In genomic region chr4:51868250-51868649, GRCm38 (mm10) we compare ENCODE assay signal across 26 mouse cellular contexts.
"Had no signal": no experiment of that assay in that cellular context is flagged by ENCODE, and none has a peak within 500 bp of the region (broad histone marks: within the 10 kb centered on the region; RNA-seq: fewer than 3 reads in every experiment).

No protein-coding gene starts in this region.

- H3K9ac ChIP-seq: embryonic facial prominence, embryonic 12.5 days; embryonic facial prominence, embryonic 13.5 days; embryonic facial prominence, embryonic 15.5 days; forebrain, embryonic 12.5 days; forebrain, embryonic 13.5 days; forebrain, embryonic 15.5 days; forebrain, postnatal 0 days had no signal

- H3K27me3 ChIP-seq: embryonic facial prominence, embryonic 12.5 days; embryonic facial prominence, embryonic 13.5 days; embryonic facial prominence, embryonic 15.5 days; forebrain, embryonic 12.5 days; forebrain, embryonic 13.5 days; forebrain, embryonic 15.5 days had no signal

- H3K4me2 ChIP-seq: embryonic facial prominence, embryonic 12.5 days; embryonic facial prominence, embryonic 13.5 days; embryonic facial prominence, embryonic 15.5 days; forebrain, embryonic 12.5 days; forebrain, embryonic 13.5 days; forebrain, embryonic 15.5 days had no signal

- H3K27ac ChIP-seq: embryonic facial prominence, embryonic 10.5 days; embryonic facial prominence, embryonic 12.5 days; embryonic facial prominence, embryonic 13.5 days; embryonic facial prominence, embryonic 15.5 days; forebrain, embryonic 10.5 days; forebrain, embryonic 12.5 days; forebrain, embryonic 13.5 days; forebrain, embryonic 15.5 days; gastrocnemius, adult 2 months; heart, adult 2 months had no signal

- H3K4me1 ChIP-seq: embryonic facial prominence, embryonic 10.5 days; embryonic facial prominence, embryonic 12.5 days; embryonic facial prominence, embryonic 13.5 days; embryonic facial prominence, embryonic 15.5 days; forebrain, embryonic 10.5 days; forebrain, embryonic 12.5 days; forebrain, embryonic 13.5 days; forebrain, embryonic 15.5 days had no signal

- ATAC-seq: forebrain, embryonic 13.5 days; forebrain, embryonic 14.5 days; forebrain, embryonic 15.5 days; forebrain, embryonic 16.5 days; forebrain, postnatal 0 days had no signal

- H3K36me3 ChIP-seq: embryonic facial prominence, embryonic 10.5 days; embryonic facial prominence, embryonic 12.5 days; embryonic facial prominence, embryonic 13.5 days; embryonic facial prominence, embryonic 15.5 days; forebrain, embryonic 10.5 days; forebrain, embryonic 12.5 days; forebrain, embryonic 15.5 days had no signal

- DNase-seq: cerebellum, adult 9-10 months; cerebellum, adult 9-11 months; cerebellum, postnatal 10 days; cerebellum, postnatal 14 days; cerebellum, postnatal 25 days; cerebellum, postnatal 36 days; embryo, embryonic 11 days; forebrain, postnatal 0 days; gastrocnemius, adult 2 months; gastrocnemius, postnatal 10 days; gastrocnemius, postnatal 14 days; gastrocnemius, postnatal 25 days; gastrocnemius, postnatal 36 days; heart, adult 18-20 months; heart, adult 2 months had no signal

- H3K9me3 ChIP-seq: embryonic facial prominence, embryonic 10.5 days; embryonic facial prominence, embryonic 12.5 days; embryonic facial prominence, embryonic 13.5 days; embryonic facial prominence, embryonic 15.5 days; forebrain, embryonic 10.5 days; forebrain, embryonic 12.5 days; forebrain, embryonic 13.5 days; forebrain, embryonic 15.5 days had no signal

- H3K4me3 ChIP-seq: embryonic facial prominence, embryonic 10.5 days; embryonic facial prominence, embryonic 12.5 days; embryonic facial prominence, embryonic 13.5 days; embryonic facial prominence, embryonic 15.5 days; erythroblast, embryonic 14.5 days; forebrain, embryonic 10.5 days; forebrain, embryonic 12.5 days; forebrain, embryonic 13.5 days; forebrain, embryonic 15.5 days; gastrocnemius, adult 2 months; heart, adult 2 months had no signal
